Mouse (Mus musculus): Measurements from ENCODE around the gene Gm49322. TPM values are rescaled to one million over a fixed set of nuclear protein-coding genes. Genes with fewer than 3 reads are reported as not detected.

Gm49322 gene
- total and polyA plus RNA-seq, 3 experiments, result 0.34 to 0.62 (median 0.39) TPM

GRCm38 (mm10) chr10:80584642-80585552, 20.9 kb upstream of the Gm49322 start:
- 39% methylated on average over 12 of the region's 12 CpGs for WGBS

DNA sequence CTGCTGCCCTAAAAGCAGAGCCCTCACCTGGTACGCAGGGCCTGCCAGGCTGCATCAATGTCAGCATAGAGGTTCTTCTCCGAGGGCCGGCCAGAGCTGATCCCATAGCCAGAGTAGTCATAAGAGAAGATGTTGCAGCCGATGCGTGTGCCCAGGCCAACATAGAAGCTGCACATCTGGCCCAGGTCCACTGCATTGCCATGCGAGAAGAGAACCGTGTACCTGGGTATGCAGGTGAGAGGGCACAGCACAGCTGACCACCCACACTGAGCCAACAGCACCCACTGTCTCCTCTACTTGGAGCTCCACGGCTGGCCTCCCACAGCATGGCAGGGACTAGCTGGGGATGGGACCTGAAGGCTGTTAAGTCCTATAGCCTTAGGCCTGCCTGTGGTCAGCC, 20.2 kb upstream of the Gm49322 start:
- H3K27ac ChIP-seq, result peak overlapping the region; percentile 84
- peaks cover 5% of the 10 kb centered on the region; the same call in 1 of the 2 replicates for H3K79me2 ChIP-seq (replicated peaks; ENCODE audit: control insufficient read depth, insufficient read depth, low read length)
- H3K4me1 ChIP-seq (ENCODE audit: control insufficient read depth, insufficient read depth, low read length), result peaks cover 25% of the 10 kb centered on the region
- DNase-seq, result no peak
- H3K4me3 ChIP-seq, result peak overlapping the region; percentile 37; the same call in 1 of the 2 replicates
- H3K36me3 ChIP-seq (ENCODE audit: control insufficient read depth, insufficient read depth, low read length), result no peaks in the 10 kb centered on the region
- no peaks in the 10 kb centered on the region for H3K27me3 ChIP-seq (ENCODE audit: control insufficient read depth, insufficient read depth, low read length)
- intact Hi-C loops (cut with DNase I), result no loop called here
- H3K9ac ChIP-seq (ENCODE audit: low read depth, low read length), result no peak overlapping the region
- 82% methylated on average over 8 of the region's 8 CpGs for WGBS
- TF ChIP-seq EP300 (IDR thresholded peaks at IDR 0.05; ENCODE audit: insufficient read depth, low read depth, low read length) (no peak), POLR2A (IDR thresholded peaks at IDR 0.05; ENCODE audit: insufficient read depth, low read depth, low read length) (no peak), CTCF (IDR thresholded peaks at IDR 0.05) (no peak)

More at GRCm38 (mm10) chr10:80584642-80585552, 20.9 kb upstream of the Gm49322 start:
- TF ChIP-seq CTCF (IDR thresholded peaks at IDR 0.05) (no peak), EP300 (IDR thresholded peaks at IDR 0.05; ENCODE audit: insufficient read depth, low read depth, low read length) (no peak), POLR2A (IDR thresholded peaks at IDR 0.05; ENCODE audit: insufficient read depth, low read depth, low read length) (no peak)
- Histone ChIP-seq H3K4me3 (no peak overlapping the region), H3K79me2 (replicated peaks; ENCODE audit: control insufficient read depth, insufficient read depth, low read length) (peaks cover 5% of the 10 kb centered on the region; the same call in 1 of the 2 replicates), H3K9ac (ENCODE audit: low read depth, low read length) (no peak overlapping the region; the same call in 1 of the 2 replicates), H3K27ac (peak overlapping the region; percentile 84), H3K4me1 (ENCODE audit: control insufficient read depth, insufficient read depth, low read length) (peaks cover 24% of the 10 kb centered on the region), H3K36me3 (ENCODE audit: control insufficient read depth, insufficient read depth, low read length) (no peaks in the 10 kb centered on the region), H3K27me3 (ENCODE audit: control insufficient read depth, insufficient read depth, low read length) (no peaks in the 10 kb centered on the region)
- intact Hi-C loops (cut with DNase I), result no loop called here
- peak in 1 of 2 experiments; percentile 23 for DNase-seq

- Histone ChIP-seq H3K9ac (ENCODE audit: low read depth, low read length) (peak overlapping the region; percentile 67), H3K36me3 (ENCODE audit: control insufficient read depth, insufficient read depth, low read length) (no peaks in the 10 kb centered on the region), H3K79me2 (replicated peaks; ENCODE audit: control insufficient read depth, insufficient read depth, low read length) (peaks cover 5% of the 10 kb centered on the region; the same call in 1 of the 2 replicates), H3K27ac (peak overlapping the region; percentile 84), H3K27me3 (ENCODE audit: control insufficient read depth, insufficient read depth, low read length) (no peaks in the 10 kb centered on the region), H3K4me3 (peak overlapping the region; percentile 37), H3K4me1 (ENCODE audit: control insufficient read depth, insufficient read depth, low read length) (peaks cover 25% of the 10 kb centered on the region)
- intact Hi-C loops (cut with DNase I), result no loop called here
- no peak for TF ChIP-seq CTCF (IDR thresholded peaks at IDR 0.05)
- no peak for DNase-seq
- WGBS, result 78% methylated on average over 50 of the region's 51 CpGs
Measured at GRCm38 (mm10) chr10:80586407-80587304, 19.2 kb upstream of the Gm49322 start.

DNA sequence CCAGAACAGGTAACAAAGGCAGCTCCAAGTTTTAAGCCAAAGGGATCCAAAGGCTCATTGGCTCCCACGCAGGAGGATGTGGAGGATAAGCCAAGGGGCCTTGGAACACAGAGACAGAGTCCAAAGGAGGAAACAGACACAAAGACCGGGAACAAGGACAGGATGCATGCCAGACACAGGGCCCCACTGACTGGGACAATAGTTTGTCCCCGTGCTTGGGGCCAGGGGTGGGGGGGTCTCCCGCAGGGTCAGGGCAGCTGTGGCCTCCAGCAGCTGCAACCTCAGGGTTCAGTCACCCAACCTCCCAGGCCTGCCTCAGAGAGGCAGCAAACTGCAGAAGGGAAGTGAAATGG, 18.5 kb upstream of the Gm49322 start:
- no peaks in the 10 kb centered on the region for H3K27me3 ChIP-seq (ENCODE audit: control insufficient read depth, insufficient read depth, low read length)
- peak overlapping the region; percentile 37 for H3K4me3 ChIP-seq
- no peaks in the 10 kb centered on the region for H3K36me3 ChIP-seq (ENCODE audit: control insufficient read depth, insufficient read depth, low read length)
- WGBS, result 34% methylated on average over 4 of the region's 4 CpGs
- H3K79me2 ChIP-seq (replicated peaks; ENCODE audit: control insufficient read depth, insufficient read depth, low read length), result peaks cover 5% of the 10 kb centered on the region; the same call in 1 of the 2 replicates
- peaks cover 25% of the 10 kb centered on the region for H3K4me1 ChIP-seq (ENCODE audit: control insufficient read depth, insufficient read depth, low read length)
- H3K9ac ChIP-seq (ENCODE audit: low read depth, low read length), result no peak overlapping the region
- intact Hi-C loops (cut with DNase I), result no loop called here
- DNase-seq, result peak; percentile 66 to 74
- TF ChIP-seq EP300 (IDR thresholded peaks at IDR 0.05; ENCODE audit: insufficient read depth, low read depth, low read length) (peak; percentile 89; the same call in 1 of the 2 replicates), CTCF (IDR thresholded peaks at IDR 0.05) (no peak), POLR2A (IDR thresholded peaks at IDR 0.05; ENCODE audit: insufficient read depth, low read depth, low read length) (peak; percentile 63)
- peak overlapping the region; percentile 84 for H3K27ac ChIP-seq

- intact Hi-C loops (cut with DNase I), result no loop called here
- H3K27me3 ChIP-seq (ENCODE audit: control insufficient read depth, insufficient read depth, low read length), result no peaks in the 10 kb centered on the region
- DNase-seq, result peak; percentile 21 to 39
- H3K36me3 ChIP-seq (ENCODE audit: control insufficient read depth, insufficient read depth, low read length), result no peaks in the 10 kb centered on the region
- H3K4me3 ChIP-seq, result peak overlapping the region; percentile 81
- WGBS, result 5% methylated on average over 12 of the region's 12 CpGs
- H3K79me2 ChIP-seq (replicated peaks; ENCODE audit: control insufficient read depth, insufficient read depth, low read length), result peaks cover 5% of the 10 kb centered on the region; the same call in 1 of the 2 replicates
- peak overlapping the region; percentile 89 for H3K9ac ChIP-seq (ENCODE audit: low read depth, low read length)
- TF ChIP-seq CTCF (IDR thresholded peaks at IDR 0.05) (no peak), EP300 (IDR thresholded peaks at IDR 0.05; ENCODE audit: insufficient read depth, low read depth, low read length) (no peak), POLR2A (IDR thresholded peaks at IDR 0.05; ENCODE audit: insufficient read depth, low read depth, low read length) (no peak)
- H3K4me1 ChIP-seq (ENCODE audit: control insufficient read depth, insufficient read depth, low read length), result peaks cover 21% of the 10 kb centered on the region
- H3K27ac ChIP-seq, result peak overlapping the region; percentile 84
Measured at GRCm38 (mm10) chr10:80589127-80589878, 16.5 kb upstream of the Gm49322 start.
